Mouse (Mus musculus) cerebellum, adult 9-11 months (tissue): ENCODE measurements around the gene Mdga2.

ENCODE experiments used
- DNase-seq: peaks from one replicate; pipeline ENCODE4 v3.0.0; 2022

Gene Mdga2

GRCm38 (mm10) chr12:66648605-66649552 lies 573.5 kb downstream of the Mdga2 start:
- no peak for DNase-seq

GRCm38 (mm10) chr12:66640408-66640807 lies 581.9 kb downstream of the Mdga2 start:
- DNase-seq: peak; percentile 14

GRCm38 (mm10) chr12:66619944-66620343 lies 602.4 kb downstream of the Mdga2 start:
- DNase-seq: no peak

GRCm38 (mm10) chr12:66591617-66592230 lies 630.6 kb downstream of the Mdga2 start:
- no peak for DNase-seq

- no peak for DNase-seq
Observed at GRCm38 (mm10) chr12:66565396-66565795, 657.0 kb downstream of the Mdga2 start.

GRCm38 (mm10) chr12:66556846-66557245 lies 665.5 kb downstream of the Mdga2 start:
- no peak for DNase-seq

- no peak for DNase-seq
Observed at GRCm38 (mm10) chr12:66556178-66556820, 666.0 kb downstream of the Mdga2 start.

- no peak for DNase-seq
Observed at GRCm38 (mm10) chr12:66524973-66525372, 697.4 kb downstream of the Mdga2 start.

- no peak for DNase-seq
Observed at GRCm38 (mm10) chr12:66499258-66499657, 723.1 kb downstream of the Mdga2 start.

GRCm38 (mm10) chr12:66470868-66471267 lies 751.5 kb downstream of the Mdga2 start:
- DNase-seq: no peak

- no peak for DNase-seq
Observed at GRCm38 (mm10) chr12:66470243-66470863, 752.0 kb downstream of the Mdga2 start.

- no peak for DNase-seq
Observed at GRCm38 (mm10) chr12:66465516-66465915, 756.8 kb downstream of the Mdga2 start.

GRCm38 (mm10) chr12:66443340-66443739 lies 779.0 kb downstream of the Mdga2 start:
- no peak for DNase-seq
